Mouse (Mus musculus) heart, postnatal 14 days (tissue): Measurements from ENCODE around the gene Mmp27. TPM values are rescaled to one million over a fixed set of nuclear protein-coding genes. Genes with fewer than 3 reads are reported as not detected.

Experiments
- DNase-seq, 2 experiments: peaks; one replicate each; pipeline ENCODE4 v3.0.0; 2021 to 2022
- intact Hi-C: fragments of 180-260 bp; cut with DNase I; formaldehyde crosslinking; loops from one replicate; pipeline ENCODE4 v1.15.1; 2025
- total RNA-seq, 2 experiments: library from RNA; stranded (reverse); gene quantifications; 2 replicates each; pipeline ENCODE4 v1.2.3; 2021

The Mmp27 gene
- total RNA-seq, 2 experiments from 2014 or later, result 0.12 to 0.29 TPM

DNA sequence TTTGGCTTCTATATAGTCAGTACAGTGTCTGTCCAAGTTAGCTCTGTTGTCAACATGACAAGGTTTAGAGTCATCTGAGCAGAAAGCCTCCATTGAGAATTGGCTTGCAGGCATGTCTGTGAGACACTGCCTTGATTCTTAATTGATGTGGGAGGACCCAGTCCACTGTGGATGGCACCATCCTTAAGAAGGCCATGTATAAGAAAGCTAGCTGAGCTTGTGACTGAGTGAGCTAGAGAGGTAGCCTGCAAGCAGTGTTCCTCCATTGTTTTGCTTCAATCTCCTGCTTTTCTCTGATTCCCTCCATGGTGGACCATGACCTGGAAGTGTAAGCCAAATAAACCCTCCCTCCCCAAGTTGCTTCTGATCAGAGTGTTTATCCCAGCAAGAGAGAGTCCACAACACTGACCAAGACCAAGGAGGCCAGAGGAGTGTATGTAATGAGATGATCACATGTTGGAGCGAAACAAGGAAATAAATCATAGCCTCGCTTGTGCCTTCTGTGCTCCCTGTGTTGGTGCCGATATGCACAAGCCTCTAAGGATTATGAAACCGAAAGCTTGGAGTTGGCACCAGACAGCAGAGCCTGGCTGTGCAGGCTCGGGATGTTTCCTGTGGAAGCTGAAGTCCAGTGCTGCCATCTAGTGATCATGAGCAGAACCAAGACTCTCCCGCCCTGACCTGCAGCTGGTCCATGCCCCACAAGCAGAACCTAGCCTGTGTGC, 23.8 kb downstream of the Mmp27 start:
- DNase-seq, result peak; percentile 76 to 86
- intact Hi-C loops, result loop anchor here (1.0 to 10.0 kb wide), 3 partner anchors 41 to 540 kb away; no protein-coding TSS in a partner anchor

DNA sequence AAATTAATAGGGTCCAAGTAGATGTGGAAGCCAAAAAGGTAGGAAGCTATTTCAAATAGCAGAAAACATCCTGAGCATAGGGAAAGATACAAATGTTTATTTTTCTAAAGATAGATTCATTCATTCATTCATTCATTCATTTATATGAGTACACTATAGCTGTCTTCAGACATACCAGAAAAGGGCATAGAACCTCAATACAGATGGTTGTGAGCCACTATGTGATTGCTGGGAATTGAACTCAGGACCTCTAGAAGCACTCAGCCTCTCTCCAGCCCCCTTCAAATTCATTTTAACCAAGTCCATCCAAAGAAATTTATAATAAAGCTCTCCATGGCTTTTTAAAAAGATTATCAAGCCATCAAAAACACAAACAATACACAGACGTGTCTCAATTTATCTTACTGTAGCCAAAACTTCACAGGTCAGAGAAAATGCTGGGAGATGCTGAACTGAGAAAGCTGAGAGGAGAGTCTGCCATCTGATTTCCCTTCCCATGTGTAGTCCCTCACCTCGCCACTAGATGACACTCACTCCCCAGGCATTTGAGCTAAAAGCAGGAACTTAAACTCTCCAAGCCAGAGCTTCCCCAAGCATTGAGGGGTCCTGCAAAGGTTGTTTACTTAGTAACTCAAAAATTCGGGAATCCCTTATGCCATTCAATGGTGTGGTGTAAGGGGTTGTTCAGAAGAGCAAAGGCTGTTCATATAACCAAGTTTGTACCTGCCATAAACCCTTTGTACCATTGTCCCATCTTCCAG, 32.0 kb downstream of the Mmp27 start:
- DNase-seq, result peak; percentile 64 to 79
- intact Hi-C loops, result loop anchor here (1.0 to 10.0 kb wide), 4 partner anchors 254 to 1362 kb away; no protein-coding TSS in a partner anchor

DNA sequence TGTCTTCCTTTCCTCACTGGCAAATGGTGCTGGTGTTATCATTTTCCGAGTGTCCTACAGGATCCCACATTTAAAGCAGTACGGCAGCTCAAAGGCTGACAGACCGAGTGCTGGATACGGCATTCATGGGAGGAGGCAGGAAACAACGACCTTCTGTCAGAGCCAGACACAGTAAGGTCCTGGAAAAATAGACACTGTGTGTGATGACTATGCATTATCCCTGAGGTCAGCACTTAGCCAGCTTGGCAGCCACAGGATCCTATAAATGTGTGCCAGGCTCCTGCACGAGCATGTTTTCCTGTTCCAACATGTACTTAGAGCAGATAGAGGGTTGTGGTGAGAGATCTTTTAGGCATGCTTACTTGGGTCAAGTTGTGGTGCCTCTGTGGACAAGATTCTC, 32.8 kb downstream of the Mmp27 start:
- intact Hi-C loops, result loop anchor here (5.0 to 10.0 kb wide), 3 partner anchors 253 to 1361 kb away; no protein-coding TSS in a partner anchor
- no peak for DNase-seq

DNA sequence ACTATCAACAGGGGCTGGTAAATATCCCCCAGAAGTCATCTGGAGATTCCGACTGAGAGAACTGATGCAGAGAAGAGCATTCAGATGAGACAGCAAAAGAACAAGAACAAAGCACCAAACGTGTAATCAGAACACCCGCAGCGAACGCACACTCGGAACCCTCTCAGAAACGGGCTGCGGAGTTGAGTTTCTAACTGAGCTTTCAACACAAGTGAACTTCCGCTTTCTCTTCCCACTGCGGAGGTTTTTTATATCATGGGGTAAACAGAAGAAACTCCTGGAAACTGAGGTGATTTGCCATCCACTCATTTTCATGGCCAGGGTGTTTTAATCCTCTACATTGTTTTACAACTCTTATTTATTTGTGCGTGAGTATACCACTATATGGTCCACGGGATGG, 34.4 kb downstream of the Mmp27 start:
- intact Hi-C loops, result loop anchor here (10.0 kb wide), 2 partner anchors 599 to 1359 kb away; no protein-coding TSS in a partner anchor
- DNase-seq, result no peak

DNA sequence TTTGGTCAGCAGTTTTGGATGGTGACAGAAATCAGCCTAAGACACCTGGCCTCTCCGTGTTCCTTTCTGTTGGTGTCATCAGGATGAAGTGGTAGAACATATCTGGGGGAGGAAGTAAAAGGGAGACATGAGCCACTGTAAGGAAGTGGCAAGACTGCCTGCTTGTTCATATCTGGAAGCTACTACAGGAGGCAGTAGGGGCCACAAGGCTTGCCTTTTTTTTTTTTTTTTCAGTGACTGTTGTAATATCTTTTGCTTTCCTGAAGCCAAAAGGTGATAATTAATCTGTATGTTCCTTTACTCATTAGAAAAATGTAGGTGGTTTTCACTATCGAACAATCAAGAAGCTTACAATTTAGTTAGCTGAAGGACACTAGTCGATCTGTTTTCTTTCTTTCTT, 51.4 kb downstream of the Mmp27 start:
- DNase-seq, result no peak
- intact Hi-C loops, result no loop called here

DNA sequence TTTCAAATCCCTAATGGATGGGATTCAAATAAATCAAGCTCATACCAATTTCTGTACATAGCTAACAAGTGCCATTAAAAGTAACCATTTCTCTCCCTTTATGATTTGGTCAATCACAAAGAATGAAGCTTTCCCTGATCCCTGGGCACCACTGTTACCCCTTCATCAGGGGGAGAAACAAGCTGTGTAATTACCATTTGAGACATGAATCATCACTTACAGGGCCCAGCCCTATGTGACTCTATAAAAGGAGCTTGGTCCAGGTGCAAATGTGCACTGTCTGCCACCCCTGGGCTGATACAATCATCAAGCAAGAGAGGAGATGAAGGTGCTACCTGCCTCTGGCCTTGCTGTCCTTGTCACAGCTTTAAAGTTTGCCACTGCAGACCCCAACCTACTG, 56.7 kb downstream of the Mmp27 start, which contains the start of gene Mmp20:
Gene Mmp20, plus strand, starts transcription at position 301 of the 400 bp plus-strand sequence.
- no peak for DNase-seq
- intact Hi-C loops, result no loop called here

Other genes with a start within 250 kb of the Mmp27 start
- under 1 TPM; 0.17 to 0.27 TPM for gene Mmp12, start 227.0 kb upstream of the Mmp27 start, total RNA-seq
- gene Mmp1b, start 183.3 kb upstream of the Mmp27 start, total RNA-seq, result not detected
- under 1 TPM in 1 of 2 experiments, not detected in 1; 0.24 TPM for gene Mmp3, start 125.6 kb upstream of the Mmp27 start, total RNA-seq
- not detected for gene Mmp10, start 69.0 kb upstream of the Mmp27 start, total RNA-seq
- under 1 TPM in 1 of 2 experiments, not detected in 1; 0.10 TPM for gene Mmp8, start 12.9 kb upstream of the Mmp27 start, total RNA-seq
- gene Mmp20, start 56.8 kb downstream of the Mmp27 start, total RNA-seq, result not detected
- not detected for gene Mmp7, start 120.7 kb downstream of the Mmp27 start, total RNA-seq
- 10 to 100 TPM; 45.9 to 50.4 TPM for gene Tmem123, start 192.6 kb downstream of the Mmp27 start, total RNA-seq